Mouse (Mus musculus) ES-E14 (cell line): Measurements from ENCODE around the gene Mgat3. TPM values are rescaled to one million over a fixed set of nuclear protein-coding genes. Genes with fewer than 3 reads are reported as not detected.

ENCODE experiments used
- DNase-seq: peaks from one replicate; pipeline ENCODE4 v3.0.0-alpha.2; 2013; ENCODE audit warnings: low read depth, low spot score
- H3K27ac ChIP-seq: 2 replicates; pipeline ENCODE4 v1.5.1; 2012; ENCODE audit warnings: low read depth, mild to moderate bottlenecking, low read length, moderate library complexity, mixed read lengths; ENCODE audit not compliant: poor library complexity, insufficient read depth, severe bottlenecking
- H3K36me3 ChIP-seq: 2 replicates; pipeline ENCODE4 v1.6.1; 2012; ENCODE audit warnings: mild to moderate bottlenecking, low read length, moderate library complexity, mixed read lengths; ENCODE audit not compliant: control insufficient read depth, poor library complexity, insufficient read depth, severe bottlenecking
- H3K4me1 ChIP-seq, 2 experiments: fragments of 150-350 bp in 1 of 2; sonication (generic) in 1 of 2; 2 replicates each; pipeline ENCODE4 v1.6.1; 2012; ENCODE audit warnings: low read length in 2 of 2, mild to moderate bottlenecking in 1 of 2, mixed read lengths in 1 of 2; ENCODE audit not compliant: control insufficient read depth in 2 of 2, insufficient read depth in 2 of 2, poor library complexity in 1 of 2
- H3K4me3 ChIP-seq, 2 experiments: fragments of 150-350 bp in 1 of 2; sonication (generic) in 1 of 2; 2 replicates each; pipeline ENCODE4 v1.5.1; 2012; ENCODE audit warnings: low read length in 2 of 2, low read depth in 1 of 2, mild to moderate bottlenecking in 1 of 2, mixed read lengths in 1 of 2; ENCODE audit not compliant: insufficient read depth in 1 of 2, poor library complexity in 1 of 2, severe bottlenecking in 1 of 2
- H3K9ac ChIP-seq: 2 replicates; pipeline ENCODE4 v1.6.1; 2012; ENCODE audit warnings: low read depth, mild to moderate bottlenecking, low read length, mixed read lengths; ENCODE audit not compliant: poor library complexity, insufficient read depth, severe bottlenecking
- H3K9me3 ChIP-seq: fragments of 150-350 bp; sonication (generic); 2 replicates; pipeline ENCODE4 v1.6.1; 2012; ENCODE audit warnings: low read depth, mild to moderate bottlenecking, low read length; ENCODE audit not compliant: control insufficient read depth, insufficient read depth
- CHD2 ChIP-seq: IDR thresholded peaks from 2 replicates; pipeline ENCODE4 v1.6.1; 2014; ENCODE audit warnings: mild to moderate bottlenecking, low read depth, low read length, inconsistent platforms
- HCFC1 ChIP-seq: IDR thresholded peaks from 2 replicates; pipeline ENCODE4 v1.6.1; 2012; ENCODE audit warnings: low read length, inconsistent platforms, borderline replicate concordance; ENCODE audit not compliant: insufficient read depth
- MAFK ChIP-seq: IDR thresholded peaks from 2 replicates; pipeline ENCODE4 v1.6.1; 2014; ENCODE audit warnings: mild to moderate bottlenecking, low read depth, low read length, inconsistent platforms; ENCODE audit not compliant: insufficient read depth
- ZC3H11A ChIP-seq: IDR thresholded peaks from 2 replicates; pipeline ENCODE4 v1.6.1; 2012; ENCODE audit warnings: low read depth, mild to moderate bottlenecking, inconsistent platforms, low read length, borderline replicate concordance
- ZNF384 ChIP-seq: IDR thresholded peaks from 2 replicates; pipeline ENCODE4 v1.6.1; 2012; ENCODE audit warnings: low read depth, low read length, inconsistent platforms
- in situ Hi-C, 2 experiments: fragments of 600-800 bp; cut with MboI; formaldehyde crosslinking; loops; one replicate each; pipeline ENCODE4 v1.15.1; 2025; ENCODE audit warnings: low sequenced_read_pairs in 2 of 2, inconsistent platforms in 1 of 2; ENCODE audit not compliant: unreplicated experiment in 2 of 2
- total RNA-seq: library from RNA; depleted of rRNA; stranded (reverse); fragments of 300-350 nt; gene quantifications from 2 replicates; pipeline ENCODE4 v1.2.3, GENCODE M21; 2012

Gene Mgat3
- total RNA-seq, 1 experiment = 8.5 TPM

- Histone ChIP-seq H3K4me3 (peak within 1 kb of the TSS; percentile 84 to 96), H3K36me3 (peaks cover 24% of the 10 kb centered on the region), H3K27ac (peak within 1 kb of the TSS; percentile 88), H3K9ac (peak within 1 kb of the TSS; percentile 89), H3K9me3 (no peaks in the 10 kb centered on the region), H3K4me1 (peaks cover 10 to 26% of the 10 kb centered on the region in 2 experiments)
- TF ChIP-seq ZNF384 (no peak), MAFK (0 out of 2 replicates have a peak, but pooled peaks have one; percentile 42), CHD2 (no peak), HCFC1 (peak; percentile 75; the same call in 1 of the 2 replicates)
- in situ Hi-C loops = no loop called here
- DNase-seq = peak; percentile 95
Observed at GRCm38 (mm10) chr15:80233733-80234509, 60.4 kb downstream of the Mgat3 start, which contains the start of gene Mief1. TSS of gene Mief1 (plus strand) at chr15:80234018.

- TF ChIP-seq HCFC1 = no peak
- TF ChIP-seq ZC3H11A = no peak
- TF ChIP-seq MAFK = no peak
- H3K4me1 ChIP-seq = peaks cover 9 to 18% of the 10 kb centered on the region in 2 experiments
- peak within 1 kb of the TSS; percentile 86; the same call in 1 of the 2 replicates for H3K27ac ChIP-seq
- no peak for DNase-seq
- peaks cover 33% of the 10 kb centered on the region for H3K36me3 ChIP-seq
- no peaks in the 10 kb centered on the region for H3K9me3 ChIP-seq
- peak within 1 kb of the TSS; percentile 84 to 96 for H3K4me3 ChIP-seq
- in situ Hi-C loops = no loop called here
- peak within 1 kb of the TSS; percentile 89 for H3K9ac ChIP-seq
Observed at GRCm38 (mm10) chr15:80235535-80235934, 62.0 kb downstream of the Mgat3 start, which contains the start of gene AC140267.1. TSS of gene AC140267.1 (plus strand) at chr15:80235835.

DNA sequence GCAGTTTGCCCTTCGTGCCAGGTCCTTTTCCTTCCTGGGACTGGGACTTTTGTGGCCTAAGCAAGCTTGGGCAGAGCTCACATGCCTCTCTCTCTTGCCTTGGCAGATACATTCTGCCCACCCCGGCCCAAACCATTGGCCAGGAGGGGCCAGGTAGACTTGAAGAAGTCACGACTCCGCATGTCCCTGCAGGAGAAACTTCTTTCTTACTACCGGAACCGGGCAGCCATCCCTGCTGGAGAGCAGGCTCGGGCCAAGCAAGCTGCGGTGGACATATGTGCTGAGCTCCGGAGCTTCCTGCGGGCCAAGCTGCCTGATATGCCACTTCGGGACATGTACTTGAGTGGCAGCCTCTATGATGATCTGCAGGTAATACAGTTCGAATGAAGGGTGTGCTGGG lies 74.6 kb downstream of the Mgat3 start:
- no peak overlapping the region for H3K9ac ChIP-seq
- no peak overlapping the region for H3K4me3 ChIP-seq
- no peak for DNase-seq
- H3K9me3 ChIP-seq = no peaks in the 10 kb centered on the region
- H3K36me3 ChIP-seq = peaks cover 38% of the 10 kb centered on the region
- H3K27ac ChIP-seq = no peak overlapping the region
- TF ChIP-seq CHD2 (no peak), MAFK (no peak), ZC3H11A (no peak), ZNF384 (no peak)
- in situ Hi-C loops = no loop called here
- no peaks in the 10 kb centered on the region for H3K4me1 ChIP-seq

GRCm38 (mm10) chr15:80248596-80248995 lies 75.1 kb downstream of the Mgat3 start:
- no peak for TF ChIP-seq ZC3H11A
- TF ChIP-seq HCFC1 = no peak
- TF ChIP-seq CHD2 = no peak
- TF ChIP-seq ZNF384 = no peak
- TF ChIP-seq MAFK = no peak
- DNase-seq = no peak
- no peaks in the 10 kb centered on the region for H3K9me3 ChIP-seq
- no peak overlapping the region for H3K27ac ChIP-seq
- in situ Hi-C loops = no loop called here
- no peaks in the 10 kb centered on the region for H3K4me1 ChIP-seq
- peaks cover 36% of the 10 kb centered on the region for H3K36me3 ChIP-seq
- H3K4me3 ChIP-seq = no peak overlapping the region
- H3K9ac ChIP-seq = no peak overlapping the region

- Histone ChIP-seq H3K9ac (no peak overlapping the region), H3K4me1 (no peaks in the 10 kb centered on the region), H3K27ac (no peak overlapping the region), H3K36me3 (peaks cover 35% of the 10 kb centered on the region), H3K4me3 (no peak overlapping the region), H3K9me3 (no peaks in the 10 kb centered on the region)
- in situ Hi-C loops = no loop called here
- TF ChIP-seq CHD2 (no peak), HCFC1 (no peak), ZNF384 (no peak), MAFK (no peak), ZC3H11A (no peak)
- no peak for DNase-seq
Observed at GRCm38 (mm10) chr15:80249672-80250071, 76.2 kb downstream of the Mgat3 start.
